Mouse (Mus musculus) lung, embryonic 14.5 days (tissue): ENCODE results near the gene Gm10837. TPM values are rescaled to one million over a fixed set of nuclear protein-coding genes. Genes with fewer than 3 reads are reported as not detected.
"Not testable (repeated sequence)": the region's sequence is repeated elsewhere in the genome, so short reads cannot be mapped to it uniquely, and the experiment has no call there.

ENCODE experiments used
- ATAC-seq: fragments of 200-750 bp; cut with Nextera tagmentation; 2 replicates; pipeline ENCODE4 v1.8.0; 2017; ENCODE audit warnings: mild to moderate bottlenecking, moderate TSS enrichment, moderate library complexity; ENCODE audit not compliant: insufficient read depth
- DNase-seq: peaks from one replicate; pipeline ENCODE4 v3.0.0-alpha.2; 2015
- H3K27ac ChIP-seq: fragments of 300-500 bp; sonication (generic); 2 replicates; pipeline ENCODE4 v1.5.1; 2014; ENCODE audit warnings: low read depth, mild to moderate bottlenecking, moderate library complexity
- H3K27me3 ChIP-seq: fragments of 300-500 bp; sonication (generic); 2 replicates; pipeline ENCODE4 v1.6.1; 2014; ENCODE audit warnings: low read length, control low read depth; ENCODE audit not compliant: insufficient read depth
- H3K36me3 ChIP-seq: fragments of 300-500 bp; sonication (generic); 2 replicates; pipeline ENCODE4 v1.6.1; 2014; ENCODE audit warnings: control low read depth; ENCODE audit not compliant: insufficient read depth
- H3K4me1 ChIP-seq: fragments of 300-500 bp; sonication (generic); 2 replicates; pipeline ENCODE4 v1.6.1; 2014; ENCODE audit warnings: antibody characterized with exemption, control low read depth; ENCODE audit not compliant: insufficient read depth
- H3K4me2 ChIP-seq: fragments of 300-500 bp; sonication (generic); 2 replicates; pipeline ENCODE4 v1.6.1; 2014; ENCODE audit warnings: mild to moderate bottlenecking
- H3K4me3 ChIP-seq: fragments of 300-500 bp; sonication (generic); 2 replicates; pipeline ENCODE4 v1.5.1; 2014; ENCODE audit warnings: low read depth, low read length
- H3K9ac ChIP-seq: fragments of 300-500 bp; sonication (generic); 2 replicates; pipeline ENCODE4 v1.6.1; 2014
- H3K9me3 ChIP-seq: fragments of 300-500 bp; sonication (generic); 2 replicates; pipeline ENCODE4 v1.6.1; 2016; ENCODE audit warnings: low read depth, low read length, control low read depth
- CTCF ChIP-seq: IDR thresholded peaks from 2 replicates; pipeline ENCODE4 v1.5.1; 2016; ENCODE audit warnings: antibody characterized with exemption, low read depth
- WGBS: fragments of 180-500 bp; shearing (Covaris S2); extraction: QIAGEN DNeasy Blood & Tissue Kit; methylation state at CpG from one replicate; pipeline ENCODE4 v1.1.7; 2014; 5-methylcytosine and 5-hydroxymethylcytosine counted together
- polyA plus RNA-seq: library from polyadenylated mRNA; unstranded; fragments of >200 nt; fragmentation: Nextera tagmentation; extraction: Ambion mirVana; gene quantifications from 2 replicates; pipeline ENCODE4 v1.2.1, GENCODE M21; 2014

The Gm10837 gene
- polyA plus RNA-seq, 1 experiment from 2014 or later, result not detected

DNA sequence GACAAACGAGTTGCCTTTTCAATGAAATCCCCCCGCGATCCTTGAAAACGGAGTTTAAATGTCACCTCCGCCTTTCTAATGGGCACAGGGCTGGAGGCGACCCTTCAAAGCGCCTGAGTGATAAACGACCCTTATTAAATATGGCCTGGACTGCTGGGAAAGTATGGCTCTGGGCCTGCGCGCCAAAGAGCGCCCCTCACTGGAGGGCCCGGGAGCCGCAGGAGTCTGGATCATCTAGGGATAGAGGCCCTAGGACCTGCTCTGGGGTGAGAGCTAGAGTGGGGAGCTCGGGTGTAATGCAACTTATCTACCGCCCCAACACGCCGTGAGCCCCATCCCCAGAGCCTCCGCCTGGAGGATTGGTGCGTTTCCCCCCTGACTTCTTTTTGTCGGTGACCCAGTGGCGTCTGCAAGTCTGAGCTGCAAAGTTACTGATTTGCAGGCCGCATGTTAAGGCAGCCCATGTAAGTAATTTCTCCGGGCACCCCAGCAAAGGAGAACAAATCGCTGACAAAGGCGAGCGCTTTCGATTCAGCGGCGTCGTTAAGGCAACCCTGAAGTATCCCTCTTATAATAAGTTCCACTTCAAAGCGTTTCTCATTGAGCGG lies 36.9 kb upstream of the Gm10837 start:
- no peak overlapping the region for H3K9ac ChIP-seq
- H3K4me2 ChIP-seq, result peak overlapping the region; percentile 48
- 3% methylated on average over 32 of the region's 32 CpGs for WGBS
- H3K4me3 ChIP-seq, result peak overlapping the region; percentile 10; the same call in 1 of the 2 replicates
- no peaks in the 10 kb centered on the region for H3K36me3 ChIP-seq
- peak; percentile 29 for TF ChIP-seq CTCF
- H3K27ac ChIP-seq, result no peak overlapping the region
- DNase-seq, result peak; percentile 66
- peaks cover 76% of the 10 kb centered on the region for H3K27me3 ChIP-seq
- ATAC-seq, result peak; percentile 61
- H3K4me1 ChIP-seq, result no peaks in the 10 kb centered on the region
- no peaks in the 10 kb centered on the region for H3K9me3 ChIP-seq

DNA sequence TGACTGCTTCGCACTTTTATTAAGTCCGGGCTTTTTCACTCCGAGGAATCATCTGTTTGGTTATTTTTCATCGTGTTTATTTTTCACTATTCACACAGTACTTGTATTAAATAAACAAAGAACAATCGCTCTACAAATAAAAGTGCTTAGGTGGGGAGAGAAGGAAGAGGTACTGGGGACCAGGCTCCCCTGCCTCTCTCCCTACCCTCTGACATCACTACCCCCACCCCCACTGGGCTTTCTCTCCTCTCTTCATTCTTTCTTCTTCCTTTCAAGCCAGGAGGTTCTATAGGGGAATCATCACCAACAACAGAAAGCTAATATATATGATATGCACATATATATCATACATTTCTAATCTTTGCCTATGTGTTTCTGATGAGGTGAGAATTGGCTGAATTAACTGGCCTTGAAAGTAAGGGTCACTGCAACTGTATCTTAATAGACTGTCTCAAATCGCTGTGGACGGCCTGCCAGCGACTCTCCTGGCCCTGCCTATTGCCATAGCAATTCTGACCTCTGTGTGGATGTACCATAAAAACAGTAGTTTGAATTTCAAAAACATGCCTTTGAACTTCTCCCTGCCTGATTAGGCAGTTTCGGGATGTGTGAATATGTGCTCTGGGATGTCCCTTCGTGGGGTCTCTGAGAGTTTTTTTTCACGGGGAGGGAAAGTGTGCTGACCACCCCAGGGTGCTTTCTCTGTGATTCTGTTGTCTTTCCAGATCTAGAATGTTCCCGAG lies 36.2 kb upstream of the Gm10837 start:
- TF ChIP-seq CTCF, result no peak
- H3K9ac ChIP-seq, result no peak overlapping the region
- H3K36me3 ChIP-seq, result no peaks in the 10 kb centered on the region
- DNase-seq (no peak), ATAC-seq (peak; percentile 8; the same call in 1 of the 2 replicates)
- H3K27me3 ChIP-seq, result peaks cover 70% of the 10 kb centered on the region
- H3K9me3 ChIP-seq, result no peaks in the 10 kb centered on the region
- 12% methylated on average over 12 of the region's 12 CpGs for WGBS
- H3K4me2 ChIP-seq, result peak overlapping the region; percentile 48
- no peak overlapping the region for H3K27ac ChIP-seq
- no peaks in the 10 kb centered on the region for H3K4me1 ChIP-seq
- peak overlapping the region; percentile 10; the same call in 1 of the 2 replicates for H3K4me3 ChIP-seq

DNA sequence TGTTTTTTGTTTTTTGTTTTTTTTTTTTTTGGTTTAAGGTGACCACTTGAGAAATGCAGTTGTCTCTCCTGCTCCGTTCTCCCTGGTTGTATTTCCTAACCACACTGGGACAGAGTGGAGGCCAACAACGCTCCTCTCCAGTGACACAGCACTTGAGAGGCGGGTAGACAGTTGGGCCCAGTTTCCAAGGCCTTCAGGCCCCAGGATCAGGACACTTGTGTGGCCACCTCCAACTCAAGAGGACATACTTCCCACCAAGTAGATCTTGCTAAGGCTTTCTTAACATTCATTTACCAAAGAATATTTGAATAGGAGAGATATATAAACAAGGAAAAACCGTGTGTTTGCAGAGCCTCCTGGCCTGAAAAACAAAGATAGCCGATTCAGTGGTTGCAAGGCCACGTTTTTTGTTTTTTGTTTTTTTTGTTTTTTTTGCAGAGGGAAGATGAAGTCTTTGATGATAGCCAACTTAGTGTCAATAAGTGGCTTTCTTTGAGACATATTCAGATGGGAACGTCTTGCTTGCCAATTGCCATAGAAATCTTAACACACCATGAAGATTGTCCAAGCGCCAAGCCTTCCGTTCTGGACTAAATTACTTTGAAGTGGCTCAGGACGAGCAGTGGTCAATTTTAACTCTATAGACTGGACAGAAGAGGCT lies 35.4 kb upstream of the Gm10837 start:
- ATAC-seq, result no peak

DNA sequence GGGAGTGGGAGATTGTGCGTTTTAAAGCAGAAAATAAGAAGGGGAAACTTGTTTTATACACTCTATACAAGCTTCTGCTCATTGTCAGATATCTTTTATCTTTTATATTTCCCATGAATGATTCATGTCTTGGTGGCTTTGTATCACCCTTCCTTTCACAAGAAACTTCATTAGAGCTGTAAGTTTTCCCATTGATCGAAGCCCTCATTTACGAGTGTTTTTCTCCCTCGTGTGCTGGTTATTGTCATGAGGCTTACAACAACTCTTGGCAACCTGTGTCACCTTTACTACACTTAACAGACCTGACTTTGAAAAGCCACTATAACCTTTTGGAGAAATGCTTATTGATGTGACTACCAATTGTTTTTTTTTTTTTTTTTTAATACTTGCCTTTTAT lies 34.8 kb upstream of the Gm10837 start:
- Histone ChIP-seq H3K27me3 (peaks cover 68% of the 10 kb centered on the region), H3K9me3 (no peaks in the 10 kb centered on the region), H3K4me1 (no peaks in the 10 kb centered on the region), H3K9ac (no peak overlapping the region), H3K4me3 (no peak overlapping the region), H3K4me2 (no peak overlapping the region), H3K27ac (no peak overlapping the region), H3K36me3 (no peaks in the 10 kb centered on the region)
- WGBS, result 81% methylated on average over 4 of the region's 4 CpGs
- no peak for TF ChIP-seq CTCF
- DNase-seq (no peak), ATAC-seq (no peak)

More for the DNA sequence above, 35.4 kb upstream of the Gm10837 start:
- DNase-seq, result no peak
- Histone ChIP-seq H3K9me3 (no peaks in the 10 kb centered on the region), H3K9ac (no peak overlapping the region), H3K4me2 (no peak overlapping the region), H3K27ac (no peak overlapping the region), H3K27me3 (peaks cover 68% of the 10 kb centered on the region), H3K4me1 (no peaks in the 10 kb centered on the region), H3K4me3 (no peak overlapping the region), H3K36me3 (no peaks in the 10 kb centered on the region)
- no peak for TF ChIP-seq CTCF
- WGBS, result 53% methylated on average over 10 of the region's 10 CpGs

DNA sequence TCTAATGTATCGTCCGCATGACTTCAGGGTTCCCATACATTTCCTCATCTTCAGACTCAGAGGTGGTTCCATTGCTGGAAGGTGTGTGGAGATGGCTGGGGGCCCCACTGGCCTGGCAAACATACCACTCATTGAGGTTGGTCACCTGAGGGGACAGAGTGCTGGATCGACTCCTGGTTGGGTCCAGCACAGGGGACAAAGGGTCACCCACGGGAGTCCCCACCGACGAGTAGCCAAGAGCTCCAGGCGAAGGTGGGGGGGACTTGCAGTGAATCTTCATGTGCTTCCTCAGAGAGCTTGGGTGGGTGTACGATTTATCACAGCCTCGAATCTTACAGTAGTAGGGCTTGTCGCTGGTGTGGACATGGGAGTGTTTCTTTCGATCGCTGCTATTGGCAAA lies 31.1 kb upstream of the Gm10837 start:
- ATAC-seq, H3K27ac ChIP-seq, H3K4me2 ChIP-seq, H3K4me1 ChIP-seq, H3K4me3 ChIP-seq, DNase-seq, H3K9me3 ChIP-seq, H3K9ac ChIP-seq, H3K36me3 ChIP-seq: not testable (repeated sequence)
- WGBS, result 66% methylated on average over 9 of the region's 12 CpGs
- H3K27me3 ChIP-seq, result peaks cover 68% of the 10 kb centered on the region

DNA sequence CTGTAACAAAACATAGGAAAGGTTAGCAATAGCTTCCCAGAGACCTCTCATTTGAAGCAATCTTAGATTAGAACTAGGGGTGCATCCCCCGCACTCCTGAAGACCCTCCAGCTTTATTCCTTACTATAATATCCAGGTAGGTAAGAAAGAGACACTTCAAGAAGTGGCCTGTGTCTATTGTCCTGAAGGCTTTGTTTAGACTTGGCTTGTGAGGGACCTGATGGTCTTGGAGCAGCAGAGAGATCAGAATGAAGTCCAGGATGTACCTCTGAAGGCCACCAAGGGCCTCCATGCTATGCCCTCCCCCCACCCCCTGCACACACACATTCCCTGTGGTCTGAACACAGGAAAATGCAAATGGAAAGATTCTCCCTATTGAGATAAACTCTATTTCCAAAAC lies 30.6 kb upstream of the Gm10837 start:
- Histone ChIP-seq H3K4me3 (no peak overlapping the region), H3K4me2 (no peak overlapping the region), H3K4me1 (no peaks in the 10 kb centered on the region), H3K9ac (no peak overlapping the region), H3K27me3 (peaks cover 69% of the 10 kb centered on the region), H3K27ac (no peak overlapping the region), H3K9me3 (no peaks in the 10 kb centered on the region), H3K36me3 (no peaks in the 10 kb centered on the region)
- no peak for ATAC-seq
- TF ChIP-seq CTCF, result no peak
- no peak for DNase-seq
- WGBS, result 92% methylated on average over 1 of the region's 1 CpGs

DNA sequence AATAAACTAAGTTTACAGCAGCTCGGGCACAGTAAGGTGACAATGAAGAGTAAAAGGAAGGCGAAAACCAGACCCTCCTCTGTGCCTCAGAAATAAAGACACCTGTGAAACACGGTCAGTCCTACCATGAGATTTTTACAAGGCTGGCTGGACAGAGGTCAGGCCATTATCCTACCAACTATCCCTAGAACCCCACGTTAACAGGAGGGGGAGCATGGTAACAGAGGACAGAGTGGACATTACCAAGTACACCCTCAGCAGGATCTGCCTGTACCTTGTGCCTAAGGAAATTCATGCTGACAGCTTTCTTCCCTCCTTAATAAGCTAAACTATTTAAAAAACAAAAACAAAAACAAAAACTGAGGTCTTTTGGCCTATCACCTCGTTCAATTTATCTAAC lies 30.2 kb upstream of the Gm10837 start:
- no peak for TF ChIP-seq CTCF
- H3K4me2 ChIP-seq, result no peak overlapping the region
- no peak overlapping the region for H3K27ac ChIP-seq
- peaks cover 69% of the 10 kb centered on the region for H3K27me3 ChIP-seq
- H3K36me3 ChIP-seq, result no peaks in the 10 kb centered on the region
- no peak overlapping the region for H3K4me3 ChIP-seq
- no peak overlapping the region for H3K9ac ChIP-seq
- 38% methylated on average over 5 of the region's 5 CpGs for WGBS
- no peaks in the 10 kb centered on the region for H3K4me1 ChIP-seq
- ATAC-seq (no peak), DNase-seq (no peak)
- no peaks in the 10 kb centered on the region for H3K9me3 ChIP-seq
